Mouse (Mus musculus): Measurements from ENCODE around the gene Tgfbr3.
A peak's percentile ranks its signal among the peaks of the same experiment; 100 is the strongest.

The Tgfbr3 gene

DNA sequence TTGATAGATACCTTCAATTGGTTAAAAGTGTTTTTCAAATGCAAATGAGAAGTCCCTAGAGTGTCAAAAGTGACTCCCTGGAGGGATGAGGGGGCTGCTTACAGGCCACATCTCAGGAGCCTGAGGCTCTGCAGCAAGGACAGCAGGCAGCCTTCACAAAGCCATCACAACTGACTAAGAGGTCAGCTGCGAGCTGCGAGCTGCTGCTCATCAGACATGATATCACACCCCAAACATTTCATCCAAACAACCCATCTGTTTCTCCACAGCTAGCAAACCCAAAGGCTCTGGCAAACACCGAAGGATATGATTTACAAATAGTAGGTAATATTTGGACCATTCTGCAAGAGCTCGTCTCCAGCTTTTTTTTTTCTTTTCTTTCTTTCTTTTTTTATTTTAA, 112.6 kb downstream of the Tgfbr3 start:
- peak; percentile 44 for DNase-seq (ENCODE audit: low read depth, low spot score)

DNA sequence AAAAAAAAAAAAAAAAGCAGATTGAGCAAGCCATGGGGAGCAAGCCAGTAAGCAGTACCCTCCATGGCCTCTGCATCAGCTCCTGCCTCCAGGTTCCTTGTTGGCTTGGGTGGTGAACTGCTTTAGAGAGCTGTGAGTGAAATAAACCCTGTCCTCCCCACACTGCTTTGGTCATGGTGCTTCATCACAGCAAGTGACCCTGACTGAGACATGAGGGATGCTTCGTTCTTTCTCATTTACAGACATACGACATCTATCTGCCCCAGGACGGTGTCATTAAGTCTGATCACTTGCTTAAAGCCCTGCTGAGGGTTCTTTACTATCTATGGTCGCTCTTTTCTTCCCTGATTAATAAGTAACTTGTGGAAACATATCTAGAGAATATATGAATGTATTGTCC, 113.2 kb downstream of the Tgfbr3 start:
- DNase-seq (ENCODE audit: low read depth, low spot score) = no peak

DNA sequence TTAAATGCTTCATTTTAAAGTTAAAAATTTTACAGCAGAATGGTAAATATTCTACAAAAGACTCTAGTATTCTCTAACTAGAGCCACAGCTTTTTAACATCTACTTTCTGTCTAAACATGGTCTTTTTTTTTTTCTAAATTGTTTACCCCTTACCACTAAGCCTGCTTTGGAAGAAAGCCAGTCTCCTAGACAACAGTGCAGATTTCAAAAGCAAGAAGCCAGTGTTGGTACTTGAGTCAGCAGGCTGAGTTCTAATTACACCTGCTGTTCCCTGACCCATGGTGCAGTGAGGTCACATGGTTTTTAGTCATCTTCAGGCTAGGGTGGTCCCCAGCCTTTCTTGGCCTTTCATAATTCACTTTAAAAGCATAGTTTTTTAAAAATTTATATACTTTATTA, 115.2 kb downstream of the Tgfbr3 start:
- DNase-seq (ENCODE audit: low read depth, low spot score) = peak; percentile 35

DNA sequence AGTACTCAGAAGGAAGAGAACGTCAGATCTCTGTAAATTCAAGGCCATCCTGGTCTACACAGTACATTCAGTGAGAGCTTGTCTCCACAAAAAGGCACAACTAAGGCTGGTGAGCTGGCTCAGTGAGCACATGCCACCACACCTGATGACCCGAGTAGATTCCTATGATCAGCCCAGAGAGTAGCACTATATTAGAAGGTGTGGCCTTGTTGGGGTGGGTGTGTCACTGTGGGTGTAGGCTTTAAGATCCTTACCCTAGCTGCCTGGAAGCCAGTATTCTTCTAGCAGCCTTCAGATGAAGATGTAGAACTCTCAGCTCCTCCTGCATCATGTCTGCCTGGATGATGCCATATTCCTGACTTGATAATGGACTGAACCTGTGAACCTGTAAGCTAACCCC, 115.9 kb downstream of the Tgfbr3 start:
- no peak for DNase-seq (ENCODE audit: low read depth, low spot score)

DNA sequence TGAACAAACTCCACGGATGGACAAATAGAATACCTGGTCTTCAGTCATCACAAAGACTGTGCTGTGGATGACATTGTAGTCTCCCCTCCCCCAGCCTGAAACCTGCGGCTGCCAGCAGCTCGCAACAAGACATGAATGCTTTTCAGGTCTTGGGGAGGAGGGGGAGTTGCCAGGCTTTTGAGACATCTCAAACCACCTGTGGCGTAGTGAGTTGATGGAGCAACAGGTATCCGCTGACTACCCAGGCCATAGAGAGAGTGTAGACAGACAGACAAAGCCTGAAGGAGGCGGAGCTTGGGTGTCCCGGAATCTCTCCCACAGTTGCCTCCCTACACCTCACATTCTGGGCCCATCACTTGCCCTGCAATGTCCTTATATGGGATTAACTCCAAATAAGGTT, 117.6 kb downstream of the Tgfbr3 start:
- no peak for DNase-seq (ENCODE audit: low read depth, low spot score)

DNA sequence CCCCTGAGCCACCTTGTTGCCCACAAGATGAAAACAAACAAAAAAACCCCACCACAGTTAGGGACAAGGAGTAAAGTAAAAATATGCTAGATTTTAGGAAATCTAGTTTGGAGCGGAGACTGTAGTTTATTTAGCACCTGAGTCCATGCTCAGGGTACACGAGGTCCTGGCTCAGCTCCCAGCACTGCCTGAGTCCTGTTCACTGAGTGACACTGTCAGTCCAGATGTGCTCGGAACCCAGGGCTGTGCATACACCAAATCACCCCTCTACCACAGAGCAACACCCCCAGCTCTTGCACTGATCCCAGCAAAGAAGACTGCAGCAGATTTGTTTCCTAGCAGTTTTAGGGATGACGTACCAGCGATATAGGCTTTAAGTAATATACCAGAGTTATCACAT, 119.6 kb downstream of the Tgfbr3 start:
- no peak for DNase-seq (ENCODE audit: low read depth, low spot score)

DNA sequence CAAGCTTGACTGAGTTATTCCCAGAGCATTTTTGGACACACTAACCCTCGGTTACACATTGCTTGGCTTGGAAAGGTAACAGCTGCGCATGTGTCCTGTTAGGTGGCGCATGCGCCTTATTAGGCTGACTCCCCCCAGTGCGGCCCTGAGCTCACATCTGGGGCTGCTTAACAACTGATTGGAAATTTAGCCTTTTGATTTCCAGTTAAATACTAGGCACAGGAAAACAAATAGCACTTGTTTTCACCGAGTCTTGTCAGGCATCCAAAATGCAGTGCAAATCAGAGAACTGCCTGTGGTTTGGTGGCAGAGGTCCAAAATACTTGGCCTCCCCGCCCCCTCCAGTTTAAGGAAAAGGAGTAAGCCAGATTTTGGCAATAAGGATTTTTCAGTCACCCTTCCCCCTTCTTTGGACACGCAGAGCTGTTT, 121.5 kb downstream of the Tgfbr3 start:
- DNase-seq (ENCODE audit: low read depth, low spot score) = peak; percentile 92

DNA sequence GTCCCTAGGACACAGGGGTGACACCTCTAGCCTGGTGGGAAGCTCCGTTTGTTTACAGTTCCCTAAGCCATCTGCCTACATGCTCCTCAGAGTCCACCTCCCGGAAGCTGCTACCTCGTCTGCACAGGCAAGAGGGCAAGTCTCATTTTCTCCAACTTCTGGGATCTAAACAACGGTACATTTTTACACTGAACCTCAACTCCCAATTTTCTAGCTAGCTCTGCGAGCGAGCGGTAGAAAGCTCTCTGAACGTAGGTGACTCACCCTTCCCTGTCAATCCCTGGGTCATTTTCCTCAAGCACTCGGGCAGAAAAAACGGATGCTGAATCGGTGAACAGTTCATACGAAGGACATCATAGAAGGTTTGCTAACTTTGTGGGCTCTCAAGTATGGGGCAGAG, 122.1 kb downstream of the Tgfbr3 start:
- peak; percentile 66 for DNase-seq (ENCODE audit: low read depth, low spot score)

DNA sequence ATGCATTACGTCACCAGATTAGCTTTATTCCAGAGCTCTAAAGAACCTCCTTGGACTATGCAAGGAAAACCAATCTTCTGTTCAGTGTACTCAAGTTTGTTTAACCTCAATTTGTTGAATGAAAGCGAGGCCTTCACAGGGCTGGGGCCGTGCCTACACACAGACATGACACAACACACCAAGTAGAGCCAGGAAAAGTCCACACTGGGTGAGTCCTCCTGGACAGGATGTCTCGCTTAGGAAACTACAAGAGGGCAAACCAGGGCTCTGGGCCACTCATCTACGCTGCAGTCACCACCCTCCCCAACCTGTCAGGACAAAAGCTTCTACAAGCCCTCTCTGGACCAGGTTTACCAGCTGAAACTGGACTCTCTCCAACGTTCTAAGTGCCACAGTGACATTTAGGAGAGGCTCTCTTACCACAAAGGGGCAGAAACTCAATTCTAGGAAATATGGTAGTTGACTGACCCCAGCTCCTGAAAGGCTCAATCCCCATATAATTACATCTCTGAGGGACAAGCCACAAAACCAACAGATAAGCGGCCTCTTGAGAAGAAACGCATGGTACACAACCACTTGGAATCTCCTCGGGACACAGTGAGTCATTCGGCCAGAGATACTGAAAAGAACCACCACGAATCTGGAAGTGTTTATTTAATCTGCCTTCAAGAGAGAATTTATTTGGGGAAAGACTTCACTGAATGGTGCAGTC, 122.6 kb downstream of the Tgfbr3 start:
- DNase-seq (ENCODE audit: low read depth, low spot score) = no peak

DNA sequence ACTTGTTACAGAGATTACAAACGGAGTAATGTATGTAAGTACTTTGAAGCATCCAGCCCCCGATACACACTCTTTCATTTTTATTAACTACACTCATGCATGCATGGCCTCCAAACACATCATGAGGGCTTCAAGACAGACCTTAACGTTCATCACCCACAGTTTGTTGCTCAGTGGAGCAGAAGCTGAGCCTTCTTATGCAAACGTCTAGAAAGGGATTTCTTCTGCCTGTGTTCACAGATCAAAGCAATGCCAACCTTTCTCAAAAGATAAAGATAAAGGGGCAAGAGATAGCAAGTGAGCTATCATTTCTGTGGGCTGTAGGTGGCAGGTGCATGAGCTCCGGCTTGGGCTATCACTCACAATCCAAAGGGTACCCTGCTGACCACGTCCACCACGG, 123.7 kb downstream of the Tgfbr3 start:
- DNase-seq (ENCODE audit: low read depth, low spot score) = no peak

DNA sequence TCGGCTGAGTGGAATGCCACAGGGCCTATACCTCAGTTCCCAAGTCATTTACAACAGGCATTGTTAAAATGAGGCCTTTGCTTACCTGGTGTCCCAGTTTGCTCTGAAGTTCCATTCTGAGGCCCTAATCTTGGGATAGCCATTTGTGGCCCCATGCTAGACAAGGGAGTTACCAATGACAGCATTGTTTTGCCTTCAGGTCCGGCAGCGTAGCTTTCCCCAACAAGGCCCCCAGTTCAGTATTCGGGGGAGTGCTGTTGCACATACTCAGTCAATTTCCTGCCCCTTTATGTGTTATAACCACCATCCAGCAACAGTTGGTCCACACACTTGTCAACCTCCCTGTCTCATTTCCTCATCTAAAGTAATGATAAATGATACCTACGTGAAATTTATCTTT, 124.2 kb downstream of the Tgfbr3 start:
- no peak for DNase-seq (ENCODE audit: low read depth, low spot score)

DNA sequence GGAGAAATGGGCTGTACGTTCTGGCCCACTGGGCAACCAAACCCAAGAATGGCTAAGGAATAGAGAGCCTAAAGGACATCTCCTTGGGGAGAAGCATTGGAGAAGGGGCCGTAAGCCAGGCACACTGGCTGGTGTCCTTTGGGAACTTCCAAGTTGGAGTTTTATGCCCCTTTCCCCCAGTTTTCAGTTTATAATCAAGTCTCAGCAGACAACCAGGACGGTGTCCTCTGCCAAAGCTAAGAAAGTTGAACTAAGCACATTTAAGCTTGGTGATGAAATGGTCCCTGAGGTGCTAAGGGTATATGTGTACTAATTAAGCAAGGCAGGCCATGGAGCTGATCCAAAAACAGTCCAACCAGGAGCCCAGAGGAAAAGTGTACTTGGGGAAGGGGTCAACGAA, 124.6 kb downstream of the Tgfbr3 start:
- DNase-seq (ENCODE audit: low read depth, low spot score) = no peak

DNA sequence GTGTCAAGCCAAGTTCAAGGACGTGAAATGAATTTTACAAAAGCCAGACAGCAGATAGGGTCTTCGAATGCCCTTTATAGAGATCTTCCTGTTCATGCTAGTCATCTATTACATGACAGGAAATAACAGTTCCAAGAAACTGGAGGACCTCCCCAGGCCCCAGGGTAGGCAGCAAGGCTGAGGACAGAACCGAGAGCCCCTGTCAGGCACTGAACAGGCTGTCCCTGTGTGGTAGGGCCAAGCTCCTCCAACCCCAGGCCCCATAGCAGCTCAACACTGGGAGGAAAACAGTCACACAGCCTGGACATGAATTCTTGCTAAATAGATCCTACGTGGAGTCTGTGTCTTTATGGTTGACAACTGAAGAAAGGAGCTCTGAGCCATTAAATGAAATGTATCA, 125.3 kb downstream of the Tgfbr3 start:
- DNase-seq (ENCODE audit: low read depth, low spot score) = no peak

DNA sequence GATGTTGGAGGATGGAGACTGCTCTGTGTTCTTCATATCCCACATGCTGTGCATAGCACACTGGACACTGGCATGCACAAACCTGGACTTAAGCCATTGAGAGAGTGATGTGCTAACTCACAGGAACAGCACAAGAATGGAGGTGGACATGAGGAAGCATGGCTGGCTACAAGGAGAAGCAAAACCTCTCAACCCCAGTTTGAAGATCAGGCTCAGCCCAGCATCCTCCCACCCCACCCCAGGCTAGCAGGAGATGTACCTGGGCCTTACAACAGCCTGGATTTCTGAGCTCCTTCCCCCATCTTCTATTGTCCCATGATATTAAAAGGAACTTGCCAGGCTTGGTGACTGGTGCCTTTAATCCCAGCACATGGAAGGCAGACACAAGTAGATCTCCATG, 126.1 kb downstream of the Tgfbr3 start:
- no peak for DNase-seq (ENCODE audit: low read depth, low spot score)

DNA sequence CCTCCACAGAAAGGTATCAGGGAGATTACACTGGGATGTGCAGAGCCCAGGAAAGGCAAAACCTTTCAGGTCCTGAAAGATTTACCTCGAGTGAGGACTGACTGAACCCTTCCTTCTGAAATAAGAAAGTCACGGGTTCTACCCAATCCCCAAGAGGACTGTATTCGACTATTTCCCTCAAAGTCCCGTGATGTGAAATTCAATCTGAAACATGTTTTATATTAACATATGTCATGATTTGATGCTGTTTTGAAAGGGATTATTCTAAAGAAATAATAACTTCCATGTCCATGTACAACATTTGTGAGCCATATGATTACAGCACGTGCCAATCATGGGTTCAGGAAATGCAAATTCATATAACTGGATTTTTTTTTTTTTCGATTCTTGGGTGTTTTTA, 126.6 kb downstream of the Tgfbr3 start:
- DNase-seq (ENCODE audit: low read depth, low spot score) = no peak

DNA sequence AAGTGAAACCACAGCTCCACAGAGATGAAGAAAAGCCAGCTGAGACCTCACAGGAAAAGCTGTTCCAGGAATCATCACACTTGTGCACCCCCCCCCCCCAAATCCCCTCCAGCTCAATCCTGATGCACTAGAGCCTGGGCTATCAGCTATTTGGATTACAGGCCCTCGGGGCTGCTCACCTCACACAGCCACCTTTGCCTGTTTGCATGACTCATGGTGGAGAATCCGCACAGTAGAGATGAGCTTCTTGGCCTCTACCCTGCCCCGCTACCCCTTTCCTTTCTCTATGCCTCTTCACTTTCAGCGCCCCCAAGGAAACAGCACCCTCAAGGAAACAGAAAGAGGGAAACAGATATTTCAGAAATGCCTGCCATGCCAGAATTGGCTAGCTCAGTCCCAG, 127.1 kb downstream of the Tgfbr3 start:
- no peak for DNase-seq (ENCODE audit: low read depth, low spot score)

DNA sequence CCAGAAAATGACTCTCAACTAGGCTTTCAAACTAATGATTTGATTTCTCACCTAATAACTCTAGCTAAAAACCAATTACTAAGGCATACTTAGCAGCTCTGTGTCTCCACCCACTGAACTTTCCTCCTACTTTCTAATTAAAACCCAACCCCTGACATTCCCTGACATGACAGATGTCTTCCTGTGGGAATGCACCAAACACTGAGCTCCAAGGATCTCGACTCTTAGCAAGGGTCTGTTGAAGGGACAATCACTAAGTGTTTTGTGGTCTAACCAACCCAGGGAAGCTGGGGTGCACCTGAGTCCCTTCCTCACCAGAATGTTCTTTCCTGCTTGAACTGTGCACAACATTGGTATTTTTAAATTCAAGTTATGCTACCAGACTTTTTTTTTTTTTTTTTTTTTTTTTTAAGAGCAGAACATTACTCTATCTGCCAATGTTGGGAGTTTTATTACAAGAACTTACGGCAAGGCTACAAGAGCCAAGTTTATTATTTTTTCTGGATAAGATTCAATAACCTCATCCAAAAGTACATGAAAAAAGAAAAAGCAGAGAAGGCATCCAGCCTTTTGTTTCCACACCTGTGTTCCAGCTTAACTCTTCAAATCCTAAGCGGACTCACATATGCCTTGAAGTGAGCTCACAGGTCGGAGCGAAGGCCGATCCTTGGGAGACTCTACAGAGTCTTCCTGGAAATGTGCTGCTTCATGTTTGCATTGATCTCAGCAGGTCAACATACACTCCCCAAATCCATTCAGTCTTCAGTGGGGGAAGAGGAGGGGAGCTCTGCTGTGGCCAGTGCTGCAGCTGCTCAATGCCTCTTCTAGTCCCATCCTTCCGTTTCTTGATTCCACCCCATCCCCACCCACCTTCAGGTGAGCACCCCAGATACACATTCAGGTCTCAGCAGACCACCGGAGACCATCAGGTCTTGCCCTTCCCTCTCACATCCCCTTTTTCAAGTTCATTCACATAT, 129.2 kb downstream of the Tgfbr3 start:
- DNase-seq (ENCODE audit: low read depth, low spot score) = no peak

DNA sequence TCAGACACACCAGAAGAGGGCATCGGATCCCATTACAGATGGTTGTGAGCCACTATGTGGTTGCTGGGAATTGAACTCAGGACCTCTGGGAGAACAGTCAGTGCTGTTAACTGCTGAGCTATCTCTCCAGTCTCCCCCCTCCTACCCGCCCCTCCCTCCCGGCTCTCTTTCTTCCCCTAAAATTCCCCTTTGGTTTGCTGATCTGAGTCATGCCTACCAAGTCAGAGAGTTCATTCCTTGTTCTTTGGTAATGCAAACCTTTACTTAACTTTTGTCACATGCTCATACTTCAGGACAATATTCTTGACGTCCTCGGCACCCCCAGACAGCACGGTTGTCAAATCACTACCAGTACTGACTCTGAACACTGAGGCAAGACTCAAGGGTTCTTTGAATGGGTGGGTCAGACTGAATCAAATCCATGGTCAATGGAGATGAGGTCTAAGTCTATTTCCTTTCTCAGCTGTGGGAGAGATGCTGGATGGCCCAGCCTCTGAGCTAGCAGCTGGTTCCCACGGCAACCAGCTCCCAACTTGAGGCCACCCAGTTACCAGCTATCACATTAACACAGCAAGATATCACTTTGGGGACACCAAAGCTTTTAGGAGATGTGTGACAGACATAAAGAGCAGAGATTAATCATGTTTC, 130.8 kb downstream of the Tgfbr3 start:
- peak; percentile 27 for DNase-seq (ENCODE audit: low read depth, low spot score)

DNA sequence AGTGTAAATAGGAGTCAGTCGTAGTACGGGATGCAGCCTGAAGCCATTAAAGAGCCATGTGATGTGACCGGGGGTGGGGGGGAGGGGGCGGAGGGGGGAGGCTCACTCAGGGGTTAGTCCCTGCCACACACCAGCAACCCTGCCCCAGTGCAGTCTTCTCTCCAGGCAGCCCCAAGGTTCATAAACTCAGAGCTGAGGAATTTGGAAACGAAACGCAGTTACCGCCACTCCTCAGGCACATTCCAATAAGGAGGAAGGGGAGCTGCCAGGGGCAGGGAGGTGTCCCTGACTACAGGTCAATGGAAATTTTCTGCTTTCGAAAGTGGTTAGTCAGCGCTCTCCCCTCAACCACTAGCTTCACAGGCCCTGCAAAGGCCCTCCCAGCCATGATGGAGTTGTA, 132.0 kb downstream of the Tgfbr3 start:
- no peak for DNase-seq (ENCODE audit: low read depth, low spot score)

DNA sequence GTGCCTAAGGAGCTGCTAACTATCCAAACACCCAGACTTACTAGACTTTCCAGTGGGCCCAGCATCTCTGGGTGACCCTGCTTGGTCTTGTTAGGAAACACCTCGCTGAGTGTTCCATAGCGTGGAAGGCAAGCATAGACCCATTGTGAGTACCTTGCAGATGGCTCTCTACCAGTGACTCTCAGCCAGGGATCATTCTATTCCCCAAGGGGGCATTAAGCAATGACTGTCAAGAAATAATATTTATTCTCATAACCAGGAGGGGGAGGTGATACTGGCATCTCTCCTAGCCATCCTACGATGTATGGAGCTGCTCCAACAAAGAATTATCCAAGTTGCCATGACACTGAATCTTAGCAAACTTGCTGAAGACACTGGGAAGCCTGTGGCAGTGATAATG, 133.3 kb downstream of the Tgfbr3 start:
- no peak for DNase-seq (ENCODE audit: low read depth, low spot score)

DNA sequence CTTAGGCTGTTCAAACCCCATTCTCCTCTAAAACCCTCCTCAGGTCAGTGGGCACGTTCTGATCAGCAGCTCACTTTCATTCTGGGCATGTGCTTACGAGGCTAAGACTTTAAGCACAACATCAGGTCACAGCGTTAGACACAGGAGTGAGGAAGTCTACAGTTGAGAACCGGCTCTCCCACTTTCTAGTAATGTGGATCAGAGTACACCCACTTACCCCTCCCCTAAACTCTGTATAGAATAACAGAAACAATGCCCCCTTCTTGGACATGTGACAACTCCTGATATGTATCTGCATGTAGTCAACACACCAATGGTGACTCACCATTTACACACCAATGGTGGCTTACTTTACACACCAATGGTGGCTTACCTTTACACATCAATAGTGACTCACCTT, 136.4 kb downstream of the Tgfbr3 start:
- DNase-seq (ENCODE audit: low read depth, low spot score) = no peak

DNA sequence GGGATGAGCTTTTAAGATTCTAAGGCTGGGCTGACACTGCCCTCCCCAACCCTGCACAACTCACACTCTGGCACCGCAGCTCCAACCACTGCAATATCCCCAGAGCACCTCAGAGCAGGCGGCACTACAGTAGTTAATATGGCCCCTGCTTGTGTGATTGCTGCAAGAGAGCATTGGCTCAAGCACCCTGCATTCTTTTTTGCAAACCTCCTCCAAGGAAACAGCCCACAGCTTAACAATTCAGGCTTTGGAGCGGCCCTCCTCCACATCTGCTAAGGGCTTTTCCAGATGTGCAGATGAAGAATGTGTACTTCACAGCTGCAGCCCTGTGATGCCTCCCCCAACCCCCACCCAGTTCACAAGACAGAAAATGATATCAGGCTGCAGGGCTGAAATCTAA, 138.1 kb downstream of the Tgfbr3 start:
- no peak for DNase-seq (ENCODE audit: low read depth, low spot score)
